Mouse (Mus musculus): Measurements from ENCODE around the gene U2af1l4.

Gene U2af1l4

DNA sequence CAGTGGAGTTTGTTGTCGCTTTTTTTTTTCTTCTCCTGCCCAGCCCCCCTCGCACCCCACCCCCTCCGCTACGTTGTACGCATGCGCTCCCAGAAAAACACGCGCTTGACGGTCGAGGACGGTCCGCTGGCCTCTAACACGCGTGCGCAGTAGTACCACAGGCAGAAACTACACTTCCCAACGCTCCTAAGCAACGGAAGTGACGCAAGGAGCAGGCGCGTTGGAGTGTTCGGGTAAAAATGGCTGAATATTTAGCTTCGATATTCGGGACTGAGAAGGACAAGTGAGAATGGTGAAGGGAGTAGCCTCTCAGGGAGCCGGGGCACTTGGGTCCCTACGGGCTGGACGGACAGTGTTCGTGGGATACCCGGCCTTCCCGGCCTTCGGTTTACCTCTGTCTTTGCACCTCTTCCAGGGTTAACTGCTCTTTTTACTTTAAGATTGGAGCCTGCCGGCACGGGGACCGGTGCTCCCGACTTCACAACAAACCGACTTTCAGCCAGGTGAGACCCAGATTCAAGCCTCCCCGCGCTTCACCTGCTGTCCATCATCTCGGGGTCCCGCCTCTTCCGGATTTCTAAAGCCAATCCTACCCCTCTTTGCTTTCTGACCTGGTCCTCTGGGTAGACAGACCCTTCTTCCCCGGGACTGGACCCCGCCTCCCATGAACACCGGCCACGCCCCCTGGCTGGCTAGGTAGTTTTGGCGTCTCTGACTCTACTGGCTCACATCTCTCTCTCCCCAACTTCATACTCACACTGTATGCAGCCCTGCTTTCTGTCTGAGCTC is at the start of gene U2af1l4, which contains the start of the genes Gm49396 and Psenen:
Gene U2af1l4 (plus strand): TSS at position 185 of the 789 bp plus-strand sequence.
Gene Gm49396 (plus strand): TSS at position 228 of the 789 bp plus-strand sequence.
Gene Psenen (minus strand): TSS at position 511 of the 789 bp plus-strand sequence.
- in situ Hi-C loops (cut with MseI, MboI) = no loop called here

DNA sequence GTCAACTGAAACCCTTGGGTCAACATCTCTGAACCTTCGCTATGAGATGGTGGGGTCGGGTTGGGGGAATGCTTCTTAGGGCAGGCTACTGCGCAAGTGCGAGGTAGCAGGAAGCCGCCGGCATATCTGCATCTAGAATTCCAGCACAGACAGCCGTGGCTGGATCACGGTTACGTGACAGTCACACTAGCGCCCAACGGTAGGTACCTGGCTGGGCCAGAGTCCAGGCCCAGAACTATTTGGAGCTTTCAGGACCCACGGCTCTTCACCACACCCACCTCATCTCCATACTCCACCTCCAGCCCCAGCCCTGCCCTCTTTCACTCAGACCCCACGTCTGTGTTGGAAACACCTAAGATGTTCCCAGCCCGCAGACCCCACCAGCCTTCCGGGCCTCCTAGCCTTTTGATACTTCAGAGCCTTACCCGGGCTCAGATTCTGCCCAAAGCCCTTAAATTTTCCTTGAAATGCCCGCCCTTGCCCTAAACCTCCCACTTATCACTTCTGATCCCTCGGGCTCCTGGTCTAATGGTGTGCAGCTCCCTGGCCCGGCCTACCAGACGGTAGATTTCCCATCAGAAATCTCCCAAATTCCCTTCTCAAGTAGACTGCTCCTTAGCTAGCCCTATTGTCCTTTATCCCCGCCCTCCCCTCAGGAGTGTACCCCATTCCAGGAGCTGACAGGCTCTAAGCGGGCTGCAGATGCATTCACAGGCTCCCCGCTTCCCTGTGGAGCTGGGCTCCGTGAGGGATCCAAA is 47.9 kb upstream of the U2af1l4 start:
- in situ Hi-C loops (cut with MseI, MboI) = no loop called here

DNA sequence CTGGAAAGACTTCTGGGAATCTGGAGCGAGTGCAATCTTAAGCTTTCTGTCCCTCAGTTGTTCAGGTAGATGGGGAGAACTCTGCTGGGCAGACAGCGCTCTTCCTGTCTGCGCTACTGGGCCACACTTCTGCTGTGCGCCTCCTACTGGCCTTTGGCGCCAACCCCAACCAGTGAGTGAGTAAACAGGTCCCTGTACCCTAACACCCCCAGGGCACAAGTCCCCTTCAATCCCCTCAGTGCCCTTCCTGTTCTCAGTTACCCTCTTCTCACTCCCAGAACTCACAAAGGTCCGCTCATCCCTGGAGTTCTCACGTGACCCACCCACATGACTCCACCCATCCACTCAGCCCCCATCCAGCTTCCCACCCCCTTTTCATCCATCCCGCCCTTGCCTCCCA is 44.8 kb upstream of the U2af1l4 start:
- in situ Hi-C loops (cut with MseI, MboI) = no loop called here

DNA sequence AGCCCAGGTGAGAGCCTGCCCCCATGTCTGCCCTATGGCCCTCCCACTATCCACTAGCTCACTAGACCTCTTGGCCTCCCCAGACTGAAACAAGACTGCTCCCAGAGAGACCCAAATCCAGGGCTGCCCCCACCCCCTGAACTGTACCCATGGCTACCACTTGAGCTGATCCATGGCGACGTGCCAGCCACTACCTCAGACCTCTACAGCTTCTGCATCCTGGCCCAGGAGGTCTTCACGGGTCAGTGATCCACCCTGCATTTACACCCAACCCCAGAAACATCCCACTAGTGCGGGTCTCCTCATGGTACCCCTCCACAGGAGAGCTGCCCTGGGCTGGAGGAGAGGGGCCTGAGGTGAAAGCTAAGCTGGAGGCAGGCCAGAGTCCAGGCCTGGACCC is 42.7 kb upstream of the U2af1l4 start:
- in situ Hi-C loops (cut with MseI, MboI) = no loop called here

DNA sequence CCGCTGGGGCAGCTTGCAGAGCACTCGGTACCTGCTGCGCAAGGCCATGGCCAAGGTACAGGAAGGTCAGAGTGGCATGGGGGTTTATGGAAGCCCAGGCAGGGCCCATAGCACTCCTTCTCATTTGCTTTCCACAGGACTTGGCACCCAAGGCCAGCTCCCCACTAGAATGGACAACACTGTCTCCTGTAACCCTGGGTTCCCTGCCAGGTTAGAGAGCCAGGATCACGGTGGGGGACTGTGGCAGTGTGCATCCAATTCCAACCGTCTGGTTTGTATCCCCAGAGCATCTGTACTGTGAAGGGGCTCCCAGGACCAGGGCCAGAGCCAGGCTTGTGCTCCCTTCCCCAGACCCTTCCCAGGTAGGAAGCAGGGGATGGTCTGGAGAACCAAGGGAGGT is 42.2 kb upstream of the U2af1l4 start:
- in situ Hi-C loops (cut with MseI, MboI) = no loop called here

DNA sequence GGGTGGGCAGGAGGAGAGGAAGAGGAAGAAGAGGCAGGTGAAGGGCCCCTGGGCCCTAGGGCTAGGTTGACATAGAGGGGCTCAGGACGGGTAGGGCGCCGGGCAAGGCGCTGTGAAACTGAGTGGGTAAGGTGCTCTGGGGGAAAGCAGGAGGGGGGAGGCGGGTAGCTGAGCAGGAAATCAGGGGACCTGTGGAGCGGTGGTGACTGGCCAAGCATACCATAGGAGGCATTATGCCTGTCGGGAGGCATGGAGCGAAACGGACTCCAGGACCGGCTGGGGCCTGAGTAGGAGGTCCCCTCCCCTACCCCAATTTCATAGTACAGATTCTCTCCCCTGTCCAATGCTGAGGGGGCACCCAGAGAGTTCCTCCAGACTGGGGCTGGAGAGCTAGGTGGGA is 40.2 kb upstream of the U2af1l4 start:
- in situ Hi-C loops (cut with MseI, MboI) = no loop called here

DNA sequence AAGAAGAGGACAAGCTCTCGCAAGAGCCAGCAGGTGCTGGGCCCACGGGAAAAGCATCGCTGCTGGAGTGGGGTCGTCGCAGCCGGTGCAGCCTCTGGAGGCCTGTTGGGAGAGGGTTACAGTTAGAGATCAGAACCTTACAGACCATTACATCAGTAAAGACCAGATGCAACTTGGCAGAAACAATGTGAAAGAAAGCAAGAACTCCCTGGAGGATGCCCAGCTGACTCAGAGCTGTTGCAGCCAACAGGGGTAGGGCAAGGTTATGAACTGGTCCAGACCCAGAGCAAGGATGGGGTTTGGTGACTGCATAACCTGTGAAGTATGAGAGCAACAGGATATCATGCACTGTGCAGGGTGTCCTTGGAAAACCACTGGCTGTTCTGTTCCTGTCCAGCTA is 38.6 kb upstream of the U2af1l4 start:
- in situ Hi-C loops (cut with MseI, MboI) = no loop called here

DNA sequence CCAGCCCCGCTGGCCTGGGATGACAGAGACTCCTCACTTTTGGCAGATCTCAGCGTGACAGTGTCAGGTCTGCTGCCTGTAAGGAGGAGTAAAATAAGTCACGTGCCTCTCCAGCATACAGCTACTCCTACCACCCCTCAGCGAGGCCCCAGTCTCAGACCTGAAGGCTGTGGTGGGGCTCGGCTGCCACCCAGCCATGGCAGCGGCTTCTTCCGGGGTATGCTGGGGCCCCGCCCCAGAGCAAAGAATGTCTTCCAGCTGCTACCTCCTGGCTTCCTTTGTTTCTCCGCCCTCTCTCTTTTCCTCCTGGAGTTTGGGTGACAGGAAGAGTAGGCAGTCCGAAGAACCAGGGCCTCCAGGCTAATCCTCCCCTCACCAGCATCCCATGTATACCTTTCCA is 37.1 kb upstream of the U2af1l4 start:
- in situ Hi-C loops (cut with MseI, MboI) = no loop called here

DNA sequence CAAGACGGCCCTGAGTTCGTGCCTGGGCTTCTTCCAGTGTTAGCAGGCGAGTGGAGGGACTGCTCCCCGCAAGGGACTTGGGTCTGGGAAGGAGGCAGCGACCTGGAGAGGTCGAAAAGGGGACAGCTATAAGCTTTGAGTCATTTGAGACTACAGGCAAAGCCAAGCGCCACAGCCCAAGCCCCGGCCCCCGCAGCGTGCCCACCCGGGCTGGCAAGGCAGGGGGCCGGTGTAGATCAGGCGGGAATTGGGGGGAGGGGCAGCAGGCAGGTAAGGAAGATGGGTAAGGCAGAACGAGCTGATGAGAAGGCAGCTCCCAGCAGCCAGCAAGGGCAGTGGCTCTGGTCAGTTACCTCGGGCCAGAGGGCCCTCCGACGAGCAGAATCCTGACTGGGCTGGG is 36.7 kb upstream of the U2af1l4 start:
- in situ Hi-C loops (cut with MseI, MboI) = no loop called here

DNA sequence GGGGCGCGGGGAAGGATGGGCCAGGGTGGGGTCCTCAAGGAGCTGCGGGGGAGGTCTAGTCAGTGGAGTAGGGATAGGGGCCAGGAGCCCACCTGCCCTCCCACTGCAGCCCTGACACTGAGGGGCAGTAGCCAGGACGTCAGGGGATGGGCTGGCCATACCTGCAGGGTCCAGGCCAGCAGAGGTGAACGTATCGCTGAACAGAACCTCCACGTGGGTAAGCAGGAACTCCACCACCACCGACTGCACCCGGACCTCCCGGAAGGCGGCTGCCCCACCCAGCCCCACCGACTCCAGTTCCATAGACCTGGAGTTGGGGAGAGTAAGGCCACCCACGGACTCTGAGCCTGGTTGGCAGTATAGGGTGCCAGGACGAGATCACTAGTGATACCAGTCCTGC is 36.1 kb upstream of the U2af1l4 start:
- in situ Hi-C loops (cut with MseI, MboI) = no loop called here

DNA sequence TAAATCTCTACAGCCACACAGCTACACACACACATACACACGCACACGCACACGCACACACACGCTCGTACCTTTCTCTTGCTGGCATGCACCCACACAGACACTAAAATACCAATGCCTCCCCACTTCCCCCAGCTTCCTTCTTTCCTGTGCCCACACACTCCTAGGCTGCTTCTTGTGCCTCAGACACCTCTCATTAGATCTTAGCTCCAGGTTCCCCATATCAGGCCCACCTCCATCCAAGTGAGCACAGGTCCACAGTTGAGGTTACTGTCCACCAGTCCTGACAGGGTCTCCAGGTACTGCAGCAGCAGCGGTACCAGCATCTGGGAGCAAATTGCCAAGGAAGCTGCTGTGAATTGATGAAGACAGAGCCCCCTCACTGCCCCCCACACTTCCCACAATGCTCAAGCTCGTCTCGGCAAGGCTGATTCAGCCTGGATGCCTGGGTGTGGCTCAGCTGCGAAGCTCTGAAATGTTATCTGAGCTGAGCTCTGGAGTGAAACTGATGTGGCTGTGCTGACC is 31.7 kb upstream of the U2af1l4 start:
- in situ Hi-C loops (cut with MseI, MboI) = no loop called here

DNA sequence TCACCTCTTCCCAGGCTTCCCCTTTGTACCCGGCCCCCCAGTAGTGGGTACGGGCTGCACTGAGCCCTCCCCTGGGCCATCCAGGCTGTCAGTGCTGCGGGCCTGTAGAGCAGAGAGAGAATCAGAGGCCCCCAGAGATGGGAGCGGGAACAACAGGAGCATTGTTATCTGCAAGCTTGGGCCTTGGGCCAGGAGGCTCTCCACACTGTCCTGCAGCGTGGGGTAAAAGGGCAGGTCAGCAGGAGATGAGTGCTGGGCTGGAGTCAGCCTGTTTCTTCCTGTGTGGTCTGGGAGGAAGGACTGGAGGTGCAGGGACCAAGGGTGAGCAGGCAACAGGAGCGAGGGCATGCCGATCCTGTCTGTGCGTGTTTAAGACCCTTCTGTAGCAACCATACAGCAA is 30.2 kb upstream of the U2af1l4 start:
- in situ Hi-C loops (cut with MseI, MboI) = no loop called here

DNA sequence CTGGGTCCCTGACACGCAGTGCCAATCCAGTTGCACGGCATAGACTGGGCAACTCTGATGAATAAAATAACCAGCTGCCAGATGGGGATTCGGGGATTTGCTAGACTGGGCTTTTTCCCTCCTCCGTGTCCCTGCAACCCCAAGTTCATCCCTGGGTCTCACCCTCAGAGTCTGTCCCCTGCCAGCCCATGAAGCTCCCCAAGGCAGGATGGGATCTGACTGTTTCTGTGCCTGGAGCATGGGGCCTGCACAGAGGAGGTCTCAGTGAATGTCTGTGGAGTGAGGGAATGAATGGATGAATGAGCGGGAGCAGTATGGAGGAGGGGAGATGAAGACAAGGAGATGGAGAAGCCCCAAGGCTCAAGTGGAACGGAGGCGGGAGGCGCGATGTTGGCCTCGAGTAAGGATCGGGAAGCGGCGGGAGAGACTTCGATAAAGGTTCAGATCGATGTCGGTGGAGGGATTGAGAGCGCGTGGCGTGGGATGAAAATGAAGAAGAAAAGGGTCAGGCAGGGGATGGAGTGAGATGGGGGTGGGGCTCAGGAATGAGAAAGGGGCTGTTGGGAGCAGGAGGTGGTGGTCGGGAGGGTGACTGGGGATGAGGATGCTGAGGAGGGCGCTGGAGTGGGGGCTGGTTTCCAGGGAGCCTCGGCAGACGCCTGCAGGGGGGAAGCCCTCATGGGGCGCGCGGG is 29.0 kb upstream of the U2af1l4 start:
- in situ Hi-C loops (cut with MseI, MboI) = no loop called here

DNA sequence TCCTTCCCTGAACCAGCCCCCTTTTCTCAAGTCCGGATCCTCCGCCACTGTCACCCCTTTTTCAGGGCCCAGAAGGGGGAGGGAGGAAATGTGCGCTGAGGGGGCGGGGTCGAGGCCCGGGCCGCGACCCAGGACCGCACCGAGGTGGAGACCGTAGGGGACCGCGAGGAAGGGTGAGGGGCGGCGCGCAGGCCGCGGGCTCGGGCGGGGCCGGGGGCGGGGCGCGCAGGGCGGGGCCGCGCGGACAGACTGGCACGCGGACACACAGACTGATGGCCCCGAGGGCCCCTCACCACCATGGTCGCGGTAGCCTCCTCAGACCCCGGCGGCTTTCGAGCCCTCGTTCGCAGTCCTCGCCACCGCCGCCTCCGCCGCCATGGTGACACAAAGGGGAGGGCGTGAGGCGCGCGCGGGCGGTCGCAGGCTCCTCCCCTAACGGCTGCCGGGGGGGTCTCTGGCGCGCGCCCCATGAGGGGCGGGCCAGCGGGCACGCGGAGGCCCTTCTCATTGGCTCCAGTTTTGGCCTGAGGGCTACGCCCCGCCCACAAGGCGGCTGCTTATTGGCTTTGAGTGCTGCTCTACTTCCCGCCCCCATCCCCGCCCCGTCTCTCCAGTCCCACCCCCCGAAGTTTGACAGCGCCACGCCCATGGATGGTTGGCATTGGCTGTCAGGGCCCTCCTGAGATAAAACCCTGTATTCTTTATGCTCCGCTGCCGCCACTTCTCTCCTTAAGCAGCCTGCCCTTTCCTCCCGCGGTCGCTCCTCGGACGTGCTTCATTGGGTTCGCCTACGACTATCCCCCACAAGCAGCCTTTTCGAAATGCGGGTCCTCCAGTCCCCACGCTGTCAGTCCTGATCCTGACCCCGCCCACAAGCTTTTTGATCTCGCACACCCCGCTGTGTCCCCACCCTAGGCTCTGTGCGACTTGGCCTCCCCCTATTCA is 28.2 kb upstream of the U2af1l4 start, which contains the start of gene Arhgap33:
Gene Arhgap33 (minus strand): TSS at position 428 of the 945 bp plus-strand sequence.
- in situ Hi-C loops (cut with MseI, MboI) = no loop called here

DNA sequence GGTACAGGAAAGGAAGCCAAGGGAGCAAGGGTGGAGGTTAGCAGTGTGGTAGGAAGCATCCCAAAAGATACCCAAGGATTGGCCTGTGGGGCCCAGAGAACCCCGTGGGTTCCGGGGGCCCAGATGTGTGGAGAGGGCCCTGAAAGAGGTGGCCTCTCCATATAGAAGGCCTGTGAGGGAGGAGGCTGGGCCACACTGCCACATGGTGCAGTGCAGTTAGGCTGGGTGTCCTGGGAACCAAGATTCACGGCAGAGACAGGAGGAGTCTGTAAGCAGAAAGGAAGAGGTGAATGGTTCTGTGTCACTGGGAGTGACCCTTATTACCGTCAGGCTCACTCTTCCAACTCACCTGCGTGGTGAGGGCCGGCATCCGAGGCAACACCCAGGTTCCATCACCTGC is 22.5 kb upstream of the U2af1l4 start:
- in situ Hi-C loops (cut with MseI, MboI) = no loop called here

DNA sequence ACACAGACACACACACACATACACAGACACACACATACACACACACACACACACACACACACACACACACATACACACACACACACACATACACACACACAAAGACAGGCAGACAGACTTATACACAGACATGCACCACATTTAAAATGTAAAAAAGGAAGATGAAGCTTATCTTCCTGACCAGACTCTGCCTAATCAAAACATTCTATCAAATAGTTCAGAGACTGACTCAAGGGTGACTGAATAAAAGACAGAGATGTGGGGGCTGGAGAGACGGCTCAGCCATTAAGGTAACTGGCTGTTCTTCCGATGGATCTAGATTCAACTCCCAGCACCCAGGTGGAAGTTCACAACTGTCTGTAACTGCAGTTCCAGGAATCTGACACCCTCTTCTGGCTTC is 18.8 kb upstream of the U2af1l4 start:
- in situ Hi-C loops (cut with MseI, MboI) = no loop called here

DNA sequence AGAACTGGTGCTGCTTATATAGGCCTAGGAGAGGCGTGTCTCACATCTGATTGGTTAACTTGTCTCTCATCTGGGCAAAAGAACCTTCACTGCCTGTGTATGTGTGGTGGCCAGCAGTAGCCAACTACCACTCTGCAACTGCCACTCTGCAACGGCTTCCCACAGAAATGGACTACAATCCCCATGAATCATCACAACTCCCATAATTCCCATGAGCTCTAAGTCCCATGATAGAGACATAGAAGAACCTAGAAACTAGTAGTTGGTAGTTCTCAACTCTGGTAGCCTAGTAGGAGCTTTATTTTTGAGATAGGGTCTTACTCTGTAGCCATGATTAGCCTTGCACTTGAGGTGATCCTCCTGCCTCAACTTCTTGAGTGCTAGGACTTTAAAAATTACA is 13.2 kb upstream of the U2af1l4 start:
- in situ Hi-C loops (cut with MseI, MboI) = no loop called here

DNA sequence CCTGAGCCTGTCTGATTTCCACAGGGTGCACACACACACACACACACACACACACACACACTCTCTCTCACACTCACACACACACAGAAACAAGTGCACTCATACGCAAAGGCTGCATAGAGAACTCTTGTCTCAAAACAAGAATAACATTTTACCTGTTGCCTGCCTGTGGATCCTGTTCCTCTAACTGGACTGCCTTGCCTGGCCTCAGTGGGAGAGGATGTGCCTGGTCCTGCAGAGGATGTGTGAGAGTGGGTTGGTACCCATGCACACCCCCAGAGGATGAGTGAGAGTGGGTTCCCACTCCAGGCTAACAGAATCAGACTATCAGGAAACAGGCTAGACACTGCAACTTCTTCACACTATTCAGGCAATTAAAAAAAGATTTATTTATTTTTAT is 12.5 kb upstream of the U2af1l4 start:
- in situ Hi-C loops (cut with MseI, MboI) = no loop called here

DNA sequence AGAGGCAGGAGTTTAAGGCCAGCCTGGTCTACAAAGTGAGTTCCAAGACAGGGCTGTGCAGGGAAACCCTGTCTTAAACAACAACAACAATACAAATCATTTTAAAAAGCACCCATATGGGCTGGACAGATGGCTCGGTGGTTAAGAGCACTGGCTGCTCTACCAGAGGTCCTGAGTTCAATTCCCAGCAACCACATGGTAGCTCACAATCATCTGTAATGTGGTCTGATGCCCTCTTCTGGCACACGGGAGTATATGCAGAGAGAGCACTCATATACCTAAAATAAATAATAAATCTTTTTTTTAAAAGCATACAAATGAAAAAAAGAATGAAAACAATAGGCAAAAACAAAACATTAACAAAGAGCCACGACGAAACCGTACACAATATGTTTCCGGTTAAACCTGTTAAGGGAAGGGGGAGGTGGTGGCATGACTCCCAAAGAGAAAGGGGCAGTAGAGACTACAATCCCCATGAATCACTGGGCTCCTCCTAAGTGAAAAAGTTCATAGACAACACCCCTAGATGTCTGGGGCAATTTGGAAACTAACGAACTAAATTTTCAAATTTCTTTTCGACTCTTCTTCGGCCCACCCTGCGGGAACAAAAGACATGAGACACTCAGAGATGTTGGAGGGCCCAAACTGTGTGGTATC is 11.5 kb upstream of the U2af1l4 start:
- in situ Hi-C loops (cut with MseI, MboI) = no loop called here
